Mouse (Mus musculus) left cerebral cortex, adult 6 months (tissue): ENCODE data around the gene Rln1. TPM values are rescaled to one million over a fixed set of nuclear protein-coding genes. Genes with fewer than 3 reads are reported as not detected.

ENCODE experiments used
- long read RNA-seq, 2 experiments: library from polyadenylated mRNA; unstranded; transcript quantifications; one replicate each; pipeline ENCODE4 v2.0.0; 2019 to 2020
- polyA plus RNA-seq: library from polyadenylated mRNA; unstranded; fragments of <200 nt; fragmentation: Nextera tagmentation; gene quantifications from 2 replicates; pipeline ENCODE4 v1.2.3, GENCODE M21; 2021

Rln1 gene
- 0.78 and 2.2 TPM in 2 replicates for polyA plus RNA-seq
- long read RNA-seq, experiment 1, partial matches to known transcripts, result 0 of 2 reads
- long read RNA-seq, experiment 1, other reads (novel, unspliced or antisense), result 0 of 2 reads
- long read RNA-seq, experiment 2, result 0 reads

DNA sequence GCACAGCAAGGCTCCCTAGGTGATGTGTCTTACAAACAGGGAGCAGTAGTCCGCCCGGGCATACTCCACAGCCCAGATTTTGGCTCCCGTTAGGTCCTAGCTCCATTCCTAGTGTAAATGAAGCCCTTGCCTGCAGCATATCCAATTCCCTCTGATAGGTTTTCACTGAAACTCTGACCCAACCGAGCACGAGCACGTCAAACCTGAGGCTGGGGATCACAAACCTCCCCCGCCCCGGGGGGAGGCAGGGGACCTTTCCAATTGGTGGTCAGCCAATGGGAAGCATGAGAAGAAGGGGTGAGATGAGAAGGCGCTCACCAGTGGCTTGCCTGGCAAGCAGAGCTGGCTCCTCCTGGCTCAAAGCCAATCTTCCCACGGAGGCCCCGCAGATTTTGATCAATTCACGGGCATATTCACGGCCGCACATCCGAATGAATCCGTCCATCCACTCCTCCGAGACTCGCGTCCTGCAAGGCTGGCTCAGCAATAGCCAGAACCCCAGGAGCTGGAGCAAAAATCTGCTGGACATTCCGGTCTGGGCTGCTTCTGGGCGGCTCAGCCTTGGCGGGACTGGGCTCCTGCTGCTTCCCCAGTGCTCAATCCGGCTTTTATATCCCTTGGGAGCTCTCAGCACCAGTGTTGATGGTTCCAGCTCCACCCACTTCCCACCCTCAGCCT lies at the start of gene Rln1:
Gene Rln1, minus strand, starts transcription at position 603 of the 678 bp plus-strand sequence.

GRCm38 (mm10) chr19:29366969-29367622 lies 32.6 kb upstream of the Rln1 start, which contains the start of the genes Plgrkt and Cd274:
Gene Plgrkt, minus strand, starts transcription at chr19:29367390.
Gene Cd274, plus strand, starts transcription at chr19:29367455.

GRCm38 (mm10) chr19:29325053-29325851 lies 9.2 kb downstream of the Rln1 start, which contains the start of gene Insl6:
Gene Insl6, minus strand, starts transcription at chr19:29325356.

Other genes with a start within 250 kb of the Rln1 start
- gene Rcl1, start 233.3 kb downstream of the Rln1 start, polyA plus RNA-seq, result 22.7 and 23.7 TPM in 2 replicates
- 2.5 and 3.3 TPM in 2 replicates for gene Jak2, start 82.8 kb downstream of the Rln1 start, polyA plus RNA-seq
- 1.4 and 2.9 TPM in 2 replicates for gene Insl6, start 9.3 kb downstream of the Rln1 start, polyA plus RNA-seq
- gene Plgrkt, start 32.7 kb upstream of the Rln1 start, polyA plus RNA-seq, result 23.9 and 24.1 TPM in 2 replicates
- gene Cd274, start 32.8 kb upstream of the Rln1 start, polyA plus RNA-seq, result 1.1 and 1.2 TPM in 2 replicates
- gene Pdcd1lg2, start 76.2 kb upstream of the Rln1 start, polyA plus RNA-seq, result 0.06 TPM in 1 of 2 replicates, not detected in the other
- 7.2 and 9.7 TPM in 2 replicates for gene Ric1, start 187.6 kb upstream of the Rln1 start, polyA plus RNA-seq